Mouse (Mus musculus) frontal cortex, adult (tissue): ENCODE data around the gene Il1rl2.
A peak's percentile ranks its signal among the peaks of the same experiment; 100 is the strongest.

Experiments
- ATAC-seq: cut with Nextera tagmentation; 2 replicates; pipeline ENCODE4 v1.9.2; 2017; ENCODE audit warnings: mild to moderate bottlenecking, moderate library complexity, mixed read lengths; ENCODE audit not compliant: low TSS enrichment

Gene Il1rl2

GRCm38 (mm10) chr1:40324955-40325702, 719 bp downstream of the Il1rl2 start:
- ATAC-seq = 0 out of 2 replicates have a peak, but pooled peaks have one; percentile 11

GRCm38 (mm10) chr1:40325711-40326327, 1.4 kb downstream of the Il1rl2 start:
- no peak for ATAC-seq

- no peak for ATAC-seq
Measured at GRCm38 (mm10) chr1:40327604-40328003, 3.2 kb downstream of the Il1rl2 start.

GRCm38 (mm10) chr1:40329526-40329925, 5.1 kb downstream of the Il1rl2 start:
- ATAC-seq = no peak

GRCm38 (mm10) chr1:40330181-40330580, 5.8 kb downstream of the Il1rl2 start:
- ATAC-seq = no peak

DNA sequence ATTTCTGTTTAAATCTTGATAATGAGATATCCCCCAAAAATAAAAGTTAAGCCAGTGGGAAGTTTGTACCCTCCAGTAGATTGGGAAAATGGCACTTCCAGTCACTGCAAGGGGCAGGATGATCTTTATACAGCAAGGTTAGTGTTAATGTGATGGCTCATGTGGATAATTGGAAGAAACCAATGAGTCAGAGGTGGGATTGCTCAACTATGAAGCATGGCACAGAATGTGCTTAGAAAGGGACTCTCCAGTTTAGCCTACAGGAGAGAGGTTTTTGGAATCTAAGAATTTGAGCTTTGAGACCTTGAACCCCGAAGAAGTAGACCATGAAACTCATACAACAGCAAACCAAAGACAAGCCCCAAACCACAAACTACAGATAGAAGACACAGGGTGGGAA, 14.9 kb downstream of the Il1rl2 start:
- ATAC-seq = no peak

- ATAC-seq = no peak
Measured at GRCm38 (mm10) chr1:40340102-40340501, 15.7 kb downstream of the Il1rl2 start.

GRCm38 (mm10) chr1:40352158-40352903, 27.9 kb downstream of the Il1rl2 start:
- ATAC-seq = no peak

DNA sequence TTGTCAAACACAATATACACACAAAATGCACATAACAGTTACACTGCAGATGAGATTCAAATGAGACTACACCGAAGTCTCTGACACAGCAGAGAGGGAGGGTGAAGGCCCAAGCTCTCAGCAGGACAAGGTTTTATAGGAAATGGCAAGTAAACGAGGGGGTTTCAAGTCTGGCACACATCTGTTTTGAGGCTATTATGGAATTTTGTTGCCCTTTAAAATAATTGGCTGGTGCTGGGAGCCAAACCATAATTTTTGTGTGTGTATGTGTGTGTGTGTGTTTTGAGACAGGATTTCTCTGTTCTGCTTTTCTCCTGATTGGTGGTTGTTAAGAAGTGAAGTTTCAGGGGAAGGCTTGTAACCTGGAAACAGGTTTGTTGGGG, 28.5 kb downstream of the Il1rl2 start:
- ATAC-seq = no peak

DNA sequence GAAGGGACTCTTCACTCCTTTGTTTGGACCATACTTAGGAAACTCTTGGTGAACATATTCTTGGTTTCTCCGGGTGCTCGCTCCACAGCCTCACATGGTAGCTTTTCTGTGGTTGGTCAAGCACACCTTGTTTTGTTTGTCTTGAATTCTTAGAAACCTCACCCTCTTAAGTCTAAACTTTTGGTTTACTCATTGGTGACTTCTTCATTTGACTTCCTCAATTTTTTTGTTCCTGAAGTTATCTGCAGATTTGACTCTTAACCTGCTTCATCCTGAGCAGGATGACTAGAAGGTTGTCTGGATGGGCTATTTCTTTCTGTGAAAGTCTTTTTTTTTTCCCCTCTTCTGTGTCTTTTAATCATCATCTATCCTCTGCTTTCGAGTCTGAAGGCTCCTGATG, 30.3 kb downstream of the Il1rl2 start:
- no peak for ATAC-seq

DNA sequence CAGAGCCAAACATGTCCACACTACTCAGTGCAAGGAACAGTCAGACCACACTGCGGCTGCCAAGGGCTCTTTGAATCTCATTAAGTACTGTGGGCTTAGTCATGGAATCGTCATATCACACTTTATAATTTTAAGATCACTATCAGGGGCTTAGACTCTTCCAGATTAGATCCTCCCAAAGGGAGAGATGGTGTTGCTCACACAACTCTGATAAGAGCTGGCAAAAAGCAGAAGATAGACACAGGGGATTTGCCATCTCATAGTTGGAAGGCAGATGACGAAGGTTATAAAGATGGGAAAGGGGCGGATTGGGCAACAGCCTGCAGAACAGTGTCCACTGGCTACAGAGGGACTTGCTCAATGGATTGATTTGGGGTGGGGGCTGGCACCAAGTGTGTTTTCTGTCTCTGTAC, 31.0 kb downstream of the Il1rl2 start:
- ATAC-seq = no peak

DNA sequence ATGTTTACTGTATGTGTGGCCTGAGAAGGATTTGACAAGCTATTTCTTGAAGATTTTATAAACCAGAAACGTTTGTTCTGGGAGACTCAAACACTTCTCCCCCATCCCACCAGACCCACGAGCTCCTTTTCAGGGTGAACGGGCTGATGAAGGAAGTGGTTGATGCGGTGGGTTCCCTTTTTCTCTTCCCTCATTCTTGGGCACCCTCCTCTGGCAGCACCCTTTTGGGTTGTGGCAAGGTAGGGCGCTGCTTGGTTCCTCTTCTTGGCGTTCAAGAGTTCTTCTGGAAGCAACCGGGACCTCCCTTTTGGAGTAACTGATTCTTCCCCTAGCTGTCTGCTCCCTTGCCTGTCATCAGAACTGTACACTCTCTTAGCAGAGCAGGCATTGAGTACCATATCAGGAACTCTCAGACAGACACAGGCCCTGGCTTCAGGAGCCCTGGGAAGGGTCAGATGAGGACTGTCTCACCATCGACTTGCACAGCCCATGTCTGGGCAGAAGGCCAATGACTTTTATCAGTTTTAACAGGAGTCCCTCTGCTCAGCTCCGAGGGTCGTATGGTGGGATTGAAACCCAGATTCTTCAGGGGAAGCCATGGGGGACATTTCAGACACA, 31.6 kb downstream of the Il1rl2 start:
- no peak for ATAC-seq

DNA sequence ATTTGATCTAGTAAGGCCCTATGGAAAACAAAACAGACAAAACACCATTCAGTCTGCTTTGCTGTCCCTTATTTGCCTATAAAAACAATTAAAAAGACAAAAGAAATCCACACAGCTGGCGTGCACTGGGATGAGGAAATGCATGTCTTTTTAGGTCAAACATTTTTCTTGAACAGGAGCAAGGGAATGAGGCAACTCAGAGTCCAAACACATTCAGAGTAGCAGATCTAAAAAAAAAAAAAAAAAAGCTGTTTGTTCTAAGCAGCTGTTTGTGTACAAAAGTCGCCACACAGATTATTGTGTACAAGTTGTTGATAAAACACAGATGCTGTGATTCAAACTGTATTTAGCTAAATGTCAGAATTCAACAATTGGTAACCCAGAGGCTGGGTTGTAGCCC, 33.5 kb downstream of the Il1rl2 start:
- no peak for ATAC-seq

DNA sequence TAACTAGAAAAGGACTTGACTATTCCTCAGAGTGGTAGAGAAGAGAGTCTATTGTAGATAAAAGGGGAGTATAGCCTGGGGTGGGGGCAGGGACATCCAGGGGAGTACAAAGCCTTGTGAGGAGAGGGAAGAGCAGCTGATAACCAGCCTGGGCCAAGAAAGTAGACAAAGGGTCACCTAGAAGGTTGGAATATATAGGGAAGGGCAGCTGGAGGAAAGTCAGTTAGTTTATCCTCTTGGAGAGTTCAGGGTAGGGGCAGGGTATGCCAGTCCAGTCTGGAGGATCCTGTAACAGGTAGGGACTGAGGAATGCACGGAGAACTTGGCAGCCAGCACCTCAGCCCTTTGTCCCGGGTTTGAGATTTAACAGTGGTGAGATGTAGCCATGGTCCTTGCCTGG, 33.9 kb downstream of the Il1rl2 start:
- ATAC-seq = no peak

DNA sequence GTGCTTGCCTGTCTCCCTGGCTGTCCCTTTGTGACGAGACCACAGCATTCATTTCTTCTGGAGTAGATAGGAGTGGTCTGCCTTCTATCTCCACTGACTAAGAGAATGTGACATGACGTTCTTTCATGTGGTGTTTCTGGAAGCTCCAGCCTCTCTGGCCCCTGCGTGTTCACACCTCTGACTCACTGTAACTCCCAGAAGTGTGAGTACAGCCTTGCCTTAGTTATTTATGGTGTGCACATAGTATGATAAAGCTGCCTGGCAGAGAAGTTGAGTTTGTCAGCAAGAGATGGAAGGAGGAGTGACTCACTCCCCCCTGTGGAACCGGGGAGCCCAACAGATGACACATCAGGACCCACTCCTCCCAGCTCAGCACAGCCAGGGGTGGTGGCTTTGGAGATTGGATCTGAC, 34.4 kb downstream of the Il1rl2 start:
- peak; percentile 87 for ATAC-seq

GRCm38 (mm10) chr1:40359731-40360130, 35.3 kb downstream of the Il1rl2 start:
- ATAC-seq = no peak

DNA sequence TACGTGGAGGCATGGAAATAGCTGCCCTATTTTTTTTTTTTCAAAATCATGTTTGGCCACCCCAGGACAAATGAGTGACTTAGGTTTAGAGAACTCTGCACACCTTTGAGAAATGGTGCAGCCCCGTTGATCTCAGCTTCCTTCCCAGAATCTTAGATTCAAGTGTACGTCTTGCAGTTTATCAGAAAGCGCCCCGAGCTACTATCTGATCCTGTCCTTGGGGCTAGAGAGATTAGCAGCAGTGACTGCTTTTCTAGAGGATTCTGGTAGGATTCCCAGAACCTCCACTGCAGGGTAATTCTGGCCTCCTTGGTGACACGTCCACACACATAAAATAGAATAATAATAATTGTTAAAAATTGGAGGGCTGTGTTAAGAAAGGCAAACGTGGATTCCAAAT, 36.6 kb downstream of the Il1rl2 start:
- no peak for ATAC-seq

- no peak for ATAC-seq
Measured at GRCm38 (mm10) chr1:40361596-40361995, 37.2 kb downstream of the Il1rl2 start.

DNA sequence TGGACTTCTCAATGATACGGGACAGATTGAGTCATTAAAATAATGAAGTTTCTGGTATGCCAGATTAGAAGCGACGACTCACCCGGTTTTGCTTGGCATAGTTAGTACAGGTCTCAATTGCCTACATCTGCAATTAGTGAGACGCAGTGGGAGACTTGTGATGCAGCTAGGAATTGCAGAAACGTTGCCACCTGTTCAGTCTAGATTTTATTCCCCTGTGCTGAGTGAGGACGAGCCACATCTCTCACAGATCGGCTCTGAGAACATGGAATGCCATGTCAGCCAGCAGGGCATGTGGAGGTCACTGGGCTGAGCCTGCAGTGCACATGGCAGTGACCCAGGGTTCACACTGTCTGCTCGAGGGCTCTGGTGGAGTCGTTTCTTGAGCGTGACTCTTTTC, 38.4 kb downstream of the Il1rl2 start:
- no peak for ATAC-seq

- ATAC-seq = no peak
Measured at GRCm38 (mm10) chr1:40372951-40373350, 48.5 kb downstream of the Il1rl2 start.

GRCm38 (mm10) chr1:40375148-40375547, 50.7 kb downstream of the Il1rl2 start:
- no peak for ATAC-seq

DNA sequence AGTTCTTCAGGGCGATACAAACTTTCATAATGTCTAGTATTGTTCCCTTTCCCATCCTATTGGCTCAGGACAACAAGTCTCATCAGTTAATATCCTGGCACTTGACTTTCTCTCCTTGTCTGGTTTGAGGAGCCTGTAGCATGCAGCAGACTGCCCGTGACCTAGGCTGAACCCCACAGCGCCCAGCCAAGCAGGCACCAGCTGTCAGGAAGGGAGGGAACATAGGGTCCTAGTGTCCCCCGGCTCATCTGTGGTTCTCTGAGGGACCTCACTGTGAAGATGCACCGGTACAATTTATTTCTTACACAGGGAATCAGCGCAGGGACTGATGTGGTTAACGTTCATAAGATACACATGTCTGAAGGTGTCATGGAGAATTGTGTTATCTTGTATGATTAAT, 52.3 kb downstream of the Il1rl2 start:
- ATAC-seq = no peak
